Mouse (Mus musculus) embryonic stem cell, embryonic (primary cell): ENCODE data around the gene Madcam1.

Source experiments
- CTCF ChIA-PET, 4 experiments: fragments of 300-600 bp in 2 of 4; fragments of 350-600 bp in 2 of 4; sonication (Branson Sonifier 250); formaldehyde crosslinking; loops; one replicate each; lab custom pipeline; 2022; ENCODE audit warnings: inconsistent platforms in 2 of 4; lab: Charles Lee
- POLR2A ChIA-PET, 4 experiments: fragments of 300-600 bp in 2 of 4; fragments of 350-600 bp in 2 of 4; sonication (Branson Sonifier 250); formaldehyde crosslinking; loops; one replicate each; lab custom pipeline; 2022; ENCODE audit warnings: antibody characterized with exemption in 4 of 4, inconsistent platforms in 1 of 4; lab: Charles Lee

Gene Madcam1

GRCm38 (mm10) chr10:79652789-79653188 lies 11.6 kb upstream of the Madcam1 start:
- POLR2A ChIA-PET: interaction anchor here in 2 of 4 experiments (0.9 to 2.5 kb wide), 7 partner anchors 9 to 56 kb away, joined by 3 to 12 read pairs (median 4); partner anchors contain the start of genes C2cd4c (in 1 of the 2) and Madcam1 (in 1 of the 2)
- CTCF ChIA-PET: interaction anchor here (0.5 to 10.0 kb wide), 11 partner anchors 9 to 127 kb away, joined by 3 to 135 read pairs (median 6); partner anchors contain the start of genes C2cd4c (in 1 of the 4) and Madcam1 (in 1 of the 4)

GRCm38 (mm10) chr10:79654946-79655395 lies 9.4 kb upstream of the Madcam1 start:
- ChIA-PET POLR2A (interaction anchor here in 2 of 4 experiments (0.6 to 1.2 kb wide), 3 partner anchors 19 to 721 kb away, joined by 3 read pairs; no protein-coding TSS in a partner anchor), CTCF (interaction anchor here in 1 of 4 experiments (0.8 kb wide), 1 partner anchor 86 kb away, joined by 3 read pairs; no protein-coding TSS in a partner anchor)

DNA sequence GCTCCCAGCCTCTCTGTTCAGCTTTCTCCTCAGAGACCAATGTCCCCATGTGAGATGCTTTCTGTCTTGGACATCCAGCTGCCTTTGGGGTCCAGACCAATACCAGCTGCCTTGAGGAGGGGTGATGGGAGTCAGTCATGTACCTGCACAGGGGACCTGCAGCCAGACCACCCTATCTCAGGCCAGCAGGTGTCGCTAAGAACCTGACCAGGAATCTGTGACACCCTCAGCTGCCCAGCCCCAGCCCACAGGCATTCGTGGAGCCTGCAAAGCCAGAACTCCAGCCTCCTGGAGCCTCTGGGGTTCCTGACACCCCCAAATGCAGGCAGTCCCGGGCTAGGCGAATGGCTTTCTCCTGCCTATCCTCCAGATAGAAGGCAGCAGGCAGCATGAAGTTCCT lies 5.5 kb upstream of the Madcam1 start:
- ChIA-PET CTCF (interaction anchor here (0.6 to 1.2 kb wide), 21 partner anchors 9 to 1247 kb away, joined by 3 to 9 read pairs (median 3); partner anchors contain the start of genes Cdc34 (in 1 of the 4), Polrmt (in 1 of the 4) and Tpgs1 (in 1 of the 4)), POLR2A (interaction anchor here in 2 of 4 experiments (0.6 to 1.8 kb wide), 4 partner anchors 11 to 23 kb away, joined by 3 to 9 read pairs (median 3); no protein-coding TSS in a partner anchor)

DNA sequence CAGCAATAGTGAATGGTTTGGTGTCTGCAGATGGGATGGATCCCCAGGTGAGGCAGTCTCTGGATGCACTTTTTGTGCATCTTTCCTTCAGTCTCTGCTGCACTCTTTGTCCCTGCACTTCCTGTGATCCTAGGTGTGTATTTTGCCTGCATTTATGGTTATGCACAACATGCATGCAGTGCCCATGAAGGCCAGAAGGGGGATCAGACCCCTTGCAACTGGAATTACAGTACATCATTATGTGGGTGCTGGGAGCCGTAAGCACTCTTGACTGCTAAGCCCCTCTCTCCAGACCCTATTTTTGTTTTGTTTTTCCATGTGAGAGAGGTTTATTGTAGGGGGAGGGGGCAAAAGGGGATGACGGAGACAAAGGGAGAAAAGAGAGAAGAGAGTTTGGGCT lies 4.1 kb upstream of the Madcam1 start:
- CTCF ChIA-PET: interaction anchor here in 1 of 4 experiments (0.5 to 8.8 kb wide), 4 partner anchors 10 to 36 kb away, joined by 3 to 57 read pairs (median 3); partner anchors contain the start of gene Cdc34
- POLR2A ChIA-PET: interaction anchor here in 3 of 4 experiments (0.8 to 18.2 kb wide), 5 partner anchors 11 to 29 kb away, joined by 3 to 367 read pairs (median 9); partner anchors contain the start of genes Cdc34 (in 2 of the 3), Gzmm (in 1 of the 3) and Tpgs1 (in 1 of the 3)

- ChIA-PET POLR2A (interaction anchor here (0.6 to 18.2 kb wide), 27 partner anchors 9 to 246 kb away, joined by 3 to 367 read pairs (median 4); partner anchors contain the start of genes Cdc34 (in 3 of the 4), C2cd4c (in 2 of the 4), Gzmm (in 2 of the 4) and Bsg (in 1 of the 4)), CTCF (interaction anchor here (0.6 to 8.8 kb wide), 29 partner anchors 8 to 668 kb away, joined by 3 to 57 read pairs (median 4); partner anchors contain the start of genes Bsg (in 1 of the 4), C2cd4c (in 1 of the 4), Cdc34 (in 1 of the 4) and Pcsk4 (in 1 of the 4))
These were observed 2.5 kb upstream of the Madcam1 start for GRCm38 (mm10) chr10:79661861-79662260.

DNA sequence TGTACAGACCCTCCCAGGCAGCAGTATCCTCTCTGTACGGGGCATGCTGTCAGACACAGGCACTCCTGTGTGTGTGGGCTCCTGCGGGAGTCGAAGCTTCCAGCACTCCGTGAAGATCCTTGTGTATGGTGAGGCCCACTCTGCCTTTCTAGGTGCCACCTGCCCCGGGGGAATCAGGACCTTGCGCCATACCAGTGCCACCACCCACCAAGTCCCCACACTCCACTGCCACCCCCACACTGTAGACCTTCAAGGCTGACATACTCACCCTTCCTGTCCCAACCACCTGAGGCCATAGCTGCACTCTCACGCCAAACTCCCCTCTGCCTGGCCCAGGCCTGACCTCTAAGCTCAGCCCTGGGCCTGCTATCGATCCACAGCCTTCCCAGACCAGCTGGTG lies 692 bp downstream of the Madcam1 start:
- POLR2A ChIA-PET: interaction anchor here (0.5 to 18.2 kb wide), 15 partner anchors 9 to 115 kb away, joined by 3 to 367 read pairs (median 4); partner anchors contain the start of genes Cdc34 (in 2 of the 4), Gzmm (in 2 of the 4), Bsg (in 1 of the 4) and C2cd4c (in 1 of the 4)
- CTCF ChIA-PET: interaction anchor here in 3 of 4 experiments (0.9 to 8.8 kb wide), 20 partner anchors 8 to 147 kb away, joined by 3 to 57 read pairs (median 4); partner anchors contain the start of gene Cdc34 (in 2 of the 3)

DNA sequence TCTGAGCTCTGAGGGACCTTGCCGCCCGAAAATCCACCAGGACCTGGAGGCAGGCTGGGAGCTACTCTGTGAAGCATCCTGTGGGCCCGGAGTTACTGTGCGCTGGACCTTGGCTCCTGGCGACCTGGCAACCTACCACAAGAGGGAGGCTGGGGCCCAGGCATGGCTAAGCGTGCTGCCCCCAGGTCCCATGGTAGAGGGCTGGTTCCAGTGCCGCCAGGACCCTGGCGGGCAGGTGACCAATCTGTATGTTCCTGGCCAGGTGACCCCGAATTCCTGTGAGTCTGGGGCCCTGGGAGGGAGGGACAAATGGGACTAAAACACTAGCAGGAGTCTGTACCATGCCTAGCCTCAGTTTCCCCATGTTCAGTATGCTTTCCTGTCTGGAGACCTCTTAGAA lies 2.1 kb downstream of the Madcam1 start:
- CTCF ChIA-PET: interaction anchor here (0.6 to 8.8 kb wide), 12 partner anchors 12 to 75 kb away, joined by 3 to 57 read pairs (median 4); partner anchors contain the start of genes Cdc34 (in 2 of the 4), Bsg (in 1 of the 4) and C2cd4c (in 1 of the 4)
- POLR2A ChIA-PET: interaction anchor here in 3 of 4 experiments (0.6 to 18.2 kb wide), 10 partner anchors 9 to 91 kb away, joined by 3 to 367 read pairs (median 4); partner anchors contain the start of genes Cdc34 (in 3 of the 3), Gzmm (in 2 of the 3) and C2cd4c (in 1 of the 3)

- ChIA-PET POLR2A (interaction anchor here in 2 of 4 experiments (0.6 to 18.2 kb wide), 7 partner anchors 14 to 969 kb away, joined by 3 to 367 read pairs (median 4); partner anchors contain the start of genes Cdc34 (in 2 of the 2) and Gzmm (in 2 of the 2)), CTCF (interaction anchor here in 3 of 4 experiments (0.8 to 8.8 kb wide), 7 partner anchors 9 to 73 kb away, joined by 3 to 57 read pairs (median 3); partner anchors contain the start of genes C2cd4c (in 1 of the 3) and Cdc34 (in 1 of the 3))
These were observed 3.7 kb downstream of the Madcam1 start for GRCm38 (mm10) chr10:79668076-79668475.

DNA sequence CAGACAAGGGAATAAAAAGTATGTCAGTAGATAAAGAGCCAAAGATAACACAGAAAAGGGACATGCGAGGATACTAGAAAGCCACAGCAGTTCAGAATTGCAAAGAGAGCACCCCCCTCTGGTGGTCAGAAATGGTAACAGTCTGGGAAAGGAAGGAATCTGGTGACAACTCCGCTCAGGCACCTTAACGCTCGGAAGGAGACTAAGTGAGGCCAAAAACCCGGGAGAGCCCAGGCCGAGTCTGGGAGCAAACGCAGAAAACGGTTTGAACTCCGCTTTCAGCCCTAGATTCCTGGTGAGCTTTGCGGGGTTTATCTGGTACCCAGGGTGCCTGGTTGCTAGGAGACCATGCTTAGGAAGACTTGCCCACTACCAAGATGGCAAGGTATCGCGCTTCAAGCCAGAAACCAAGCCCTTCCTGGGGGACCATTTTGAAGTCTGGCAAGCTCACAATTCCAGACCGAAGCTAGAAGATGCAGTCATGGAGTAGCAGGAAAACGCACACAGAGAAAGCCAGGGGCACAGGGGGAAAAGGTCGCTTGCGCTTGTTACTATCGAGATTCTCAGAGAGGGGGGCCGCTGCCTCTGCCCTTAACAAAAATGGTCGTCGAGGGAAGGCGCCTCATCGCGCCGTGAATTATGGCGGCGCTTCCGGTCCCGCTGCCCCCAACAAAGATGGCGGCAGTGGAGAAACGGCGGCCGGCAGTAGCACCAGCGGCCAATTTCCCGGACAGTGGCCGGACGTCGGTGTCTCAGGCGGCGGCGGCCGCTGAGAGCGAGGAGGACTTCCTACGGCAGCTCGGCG lies 4.6 kb downstream of the Madcam1 start, which contains the start of gene Tpgs1:
TSS of gene Tpgs1 (plus strand) at position 599 of the 805 bp plus-strand sequence.
- CTCF ChIA-PET: interaction anchor here (0.6 to 3.1 kb wide), 14 partner anchors 10 to 1292 kb away, joined by 3 to 14 read pairs (median 4); partner anchors contain the start of genes Cdc34 (in 1 of the 4) and Wdr18 (in 1 of the 4)
- POLR2A ChIA-PET: interaction anchor here in 3 of 4 experiments (1.0 to 18.2 kb wide), 18 partner anchors 7 to 185 kb away, joined by 3 to 367 read pairs (median 6); partner anchors contain the start of genes Cdc34 (in 3 of the 3), Bsg (in 2 of the 3), Gzmm (in 2 of the 3) and C2cd4c (in 1 of the 3)

DNA sequence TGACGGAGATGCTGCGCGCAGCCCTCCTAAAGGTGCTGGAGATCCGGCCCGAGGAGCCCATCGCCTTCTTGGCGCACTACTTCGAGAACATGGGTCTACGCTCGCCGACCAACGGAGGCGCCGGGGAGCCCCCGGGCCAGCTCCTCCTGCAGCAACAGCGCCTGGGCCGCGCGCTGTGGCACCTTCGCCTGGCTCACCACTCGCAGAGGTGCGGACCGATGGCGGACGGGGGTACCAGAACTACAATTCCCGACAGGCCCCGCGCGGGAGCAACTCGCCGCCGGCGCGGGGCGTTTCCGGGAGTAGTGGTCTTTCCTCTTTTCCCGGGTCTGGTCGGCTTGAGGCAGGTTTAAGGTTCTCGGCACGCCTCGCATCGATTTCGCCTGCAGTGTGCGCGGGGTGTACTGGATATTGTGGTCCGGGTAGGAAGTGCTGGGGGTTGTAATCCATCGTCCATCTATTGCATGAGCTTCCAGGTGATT lies 5.3 kb downstream of the Madcam1 start:
- CTCF ChIA-PET: interaction anchor here (0.6 to 3.1 kb wide), 12 partner anchors 8 to 1291 kb away, joined by 3 to 14 read pairs (median 4); partner anchors contain the start of genes Cdc34 (in 1 of the 4) and Wdr18 (in 1 of the 4)
- POLR2A ChIA-PET: interaction anchor here in 3 of 4 experiments (0.9 to 18.2 kb wide), 28 partner anchors 8 to 241 kb away, joined by 3 to 367 read pairs (median 5); partner anchors contain the start of genes Cdc34 (in 3 of the 3), Bsg (in 2 of the 3), C2cd4c (in 2 of the 3) and Gzmm (in 2 of the 3)

DNA sequence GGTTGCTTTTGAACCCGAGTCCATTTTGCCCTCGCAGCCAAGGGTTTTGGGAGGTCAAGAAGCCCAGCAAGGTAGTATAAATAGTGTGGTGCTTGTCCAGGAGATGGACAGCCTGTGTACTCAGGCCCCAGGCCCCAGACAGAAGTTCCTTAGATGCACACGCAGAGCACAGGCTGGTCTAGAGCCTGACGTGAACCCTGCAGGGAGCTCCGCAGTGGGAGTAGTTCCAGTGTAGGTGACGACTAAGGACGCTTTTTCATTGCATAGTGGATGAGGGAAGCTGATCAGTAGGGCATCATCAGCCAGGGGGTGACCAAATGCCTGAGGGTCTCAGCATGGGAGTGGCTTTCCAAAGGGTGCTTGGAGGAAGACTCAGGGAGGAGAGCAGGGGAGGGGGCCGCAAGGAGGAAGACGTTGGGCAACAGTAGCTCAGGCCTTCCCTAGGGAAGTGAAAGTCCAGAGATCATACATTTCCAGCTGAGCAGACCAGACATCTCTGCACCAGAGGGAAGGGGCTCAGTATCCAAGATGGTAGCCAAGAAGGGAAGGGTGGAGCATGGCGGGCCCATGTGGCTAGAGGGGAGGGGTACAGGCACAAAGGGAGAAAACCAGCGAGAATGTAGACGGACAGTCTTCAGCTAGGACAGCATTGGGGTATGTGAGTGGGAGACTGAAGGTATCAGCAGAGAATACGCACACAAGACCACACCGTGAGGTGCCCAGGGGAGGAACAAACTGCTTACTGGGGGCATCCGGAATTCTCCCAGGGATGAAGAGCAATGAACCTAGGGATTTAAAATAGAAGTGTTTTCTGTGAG lies 5.9 kb downstream of the Madcam1 start:
- POLR2A ChIA-PET: interaction anchor here (0.5 to 18.2 kb wide), 42 partner anchors 8 to 699 kb away, joined by 3 to 367 read pairs (median 4); partner anchors contain the start of genes Cdc34 (in 3 of the 4), Bsg (in 2 of the 4), C2cd4c (in 2 of the 4) and Gzmm (in 2 of the 4)

DNA sequence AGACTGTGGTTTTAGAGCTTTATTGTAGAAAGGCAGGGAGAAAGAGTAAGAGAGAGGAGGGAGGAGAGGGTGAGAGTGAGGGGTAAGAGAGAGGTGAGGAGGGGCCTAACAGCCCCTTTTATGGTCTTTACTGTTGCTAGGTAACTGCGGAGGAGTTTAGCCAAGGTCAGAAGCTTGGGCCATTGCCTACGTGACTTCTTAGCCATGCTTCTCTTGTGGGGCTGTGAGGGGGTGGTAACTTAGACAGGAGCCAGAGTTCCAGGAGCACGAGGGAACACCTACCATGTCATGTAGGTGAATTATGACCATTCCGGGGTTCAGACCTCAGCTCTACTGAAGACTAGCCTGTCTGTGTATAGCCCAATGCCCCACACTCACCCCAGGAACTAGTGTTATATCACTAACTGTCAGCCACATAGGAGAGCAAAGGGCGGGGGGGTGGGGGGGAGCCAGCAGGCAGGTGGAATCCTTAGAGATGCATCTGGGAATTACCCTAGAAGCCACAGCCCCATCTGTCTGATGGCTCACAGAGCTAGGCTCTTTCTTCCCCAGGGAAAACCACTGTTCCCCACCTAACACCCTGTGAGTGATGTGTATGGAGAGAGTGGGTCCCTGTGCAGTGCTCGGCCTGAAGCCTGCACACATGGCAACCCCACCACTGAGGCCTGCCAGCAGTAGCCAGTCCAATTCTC lies 7.2 kb downstream of the Madcam1 start:
- POLR2A ChIA-PET: interaction anchor here (0.5 to 18.2 kb wide), 51 partner anchors 9 to 1932 kb away, joined by 3 to 367 read pairs (median 4); partner anchors contain the start of genes Bsg (in 3 of the 4), Cdc34 (in 3 of the 4), C2cd4c (in 2 of the 4) and Gzmm (in 2 of the 4)
- CTCF ChIA-PET: interaction anchor here (0.6 to 3.1 kb wide), 24 partner anchors 7 to 1466 kb away, joined by 3 to 23 read pairs (median 5); partner anchors contain the start of genes Madcam1 (in 2 of the 4), Bsg (in 1 of the 4), C2cd4c (in 1 of the 4) and Cdc34 (in 1 of the 4)

More for the DNA sequence above, 5.9 kb downstream of the Madcam1 start:
- CTCF ChIA-PET: interaction anchor here in 3 of 4 experiments (0.6 to 3.1 kb wide), 10 partner anchors 9 to 1291 kb away, joined by 3 to 14 read pairs (median 4); partner anchors contain the start of genes Cdc34 (in 1 of the 3) and Wdr18 (in 1 of the 3)

DNA sequence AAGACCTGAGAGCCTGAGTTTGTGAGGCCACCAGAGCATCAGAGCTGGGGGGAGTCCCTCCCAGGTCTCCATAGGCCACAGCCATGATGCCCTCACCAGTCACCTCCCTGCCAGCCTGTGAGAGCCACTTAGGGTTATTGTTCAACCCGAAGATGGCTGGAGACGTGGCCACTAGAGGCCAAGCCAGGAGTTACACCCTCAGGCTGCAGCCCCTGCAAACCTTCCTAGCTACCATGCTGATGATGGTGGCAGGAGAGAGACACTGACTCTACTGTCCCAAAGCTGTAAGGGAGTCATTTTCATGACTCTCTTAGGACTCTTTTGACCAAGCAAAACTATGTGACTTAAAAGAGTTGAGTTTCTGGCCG lies 7.7 kb downstream of the Madcam1 start:
- ChIA-PET CTCF (interaction anchor here in 3 of 4 experiments (0.6 to 2.6 kb wide), 21 partner anchors 7 to 163 kb away, joined by 3 to 23 read pairs (median 5); partner anchors contain the start of genes Madcam1 (in 2 of the 3), Bsg (in 1 of the 3), C2cd4c (in 1 of the 3) and Cdc34 (in 1 of the 3)), POLR2A (interaction anchor here in 3 of 4 experiments (0.6 to 18.2 kb wide), 40 partner anchors 8 to 482 kb away, joined by 3 to 367 read pairs (median 4); partner anchors contain the start of genes Bsg (in 3 of the 3), Cdc34 (in 3 of the 3), Gzmm (in 2 of the 3) and C2cd4c (in 1 of the 3))

DNA sequence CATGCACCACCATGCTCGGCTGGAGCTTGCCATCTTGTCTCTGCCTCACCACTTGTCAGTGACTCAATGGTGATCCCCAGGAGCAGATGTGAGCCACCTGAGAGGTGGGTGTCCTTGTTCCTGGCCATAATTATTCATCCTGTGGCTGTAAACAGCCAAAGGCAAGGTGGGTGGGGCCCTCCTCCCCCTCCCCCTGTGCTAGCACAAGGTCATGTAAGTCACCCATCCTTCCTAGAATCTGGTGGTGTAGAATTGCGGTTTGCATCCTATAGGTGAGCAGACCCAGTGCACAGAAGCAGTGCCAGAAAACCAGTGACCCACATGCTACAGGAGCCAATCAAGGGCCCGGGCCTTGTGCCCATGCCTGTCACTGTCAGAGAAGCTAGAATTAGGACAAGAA lies 8.7 kb downstream of the Madcam1 start:
- ChIA-PET POLR2A (interaction anchor here (0.5 to 18.2 kb wide), 31 partner anchors 8 to 1593 kb away, joined by 3 to 367 read pairs (median 4); partner anchors contain the start of genes Bsg (in 3 of the 4), Cdc34 (in 3 of the 4), C2cd4c (in 2 of the 4) and Gzmm (in 2 of the 4)), CTCF (interaction anchor here in 3 of 4 experiments (0.6 to 2.6 kb wide), 22 partner anchors 8 to 572 kb away, joined by 3 to 23 read pairs (median 5); partner anchors contain the start of genes Madcam1 (in 3 of the 3), Bsg (in 1 of the 3), C2cd4c (in 1 of the 3) and Cdc34 (in 1 of the 3))
